In the genomic region with DNA sequence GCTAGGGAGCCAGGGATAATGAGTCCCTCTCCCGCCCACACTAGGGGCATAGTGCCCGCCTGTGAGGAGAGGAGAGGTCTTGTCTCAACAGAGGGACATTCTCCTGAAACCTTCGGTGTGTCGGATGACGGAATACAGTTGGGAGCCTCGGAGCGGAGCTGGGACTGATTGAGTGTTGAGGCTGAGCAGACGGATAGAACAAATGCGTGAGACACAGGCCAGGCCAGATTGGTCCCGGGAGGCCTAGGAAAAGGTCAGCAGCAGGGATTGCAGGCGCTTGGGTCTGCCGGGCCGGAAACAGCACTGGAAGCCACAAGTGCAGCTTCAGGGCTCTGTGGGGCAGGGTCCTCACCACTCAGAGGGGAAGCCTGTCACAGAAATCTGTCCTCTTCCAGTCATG, we compare ENCODE assay signal across 10 mouse cellular contexts.
DNase-seq lines count a peak whose midpoint lies in the region; ATAC-seq lines count a peak whose summit lies in the region.
"Had no signal": no experiment of that assay in that cellular context is flagged by ENCODE, and none has a peak within 500 bp of the region (broad histone marks: within the 10 kb centered on the region; RNA-seq: fewer than 3 reads in every experiment).

No protein-coding gene starts in this region.

- DNase-seq in adrenal gland, postnatal 14 days: peak; percentile 58
- no peak for DNase-seq in adrenal gland, postnatal 4 days (ENCODE audit: low spot score in 2 of 2)
- no peak for DNase-seq in kidney, adult 18-20 months
- no peak for DNase-seq in spleen, postnatal 4 days (ENCODE audit: low spot score in 2 of 2)
- DNase-seq in cerebellum, adult 11-12 months: no peak
- DNase-seq: cerebellum, adult 11 months had no signal

- H3K9me3 ChIP-seq in kidney, embryonic 15.5 days (replicated peaks): no peaks in the 10 kb centered on the region
- no peaks in the 10 kb centered on the region for H3K9me3 ChIP-seq in embryonic facial prominence, embryonic 15.5 days (replicated peaks)
- H3K9me3 ChIP-seq in limb, embryonic 13.5 days: no peaks in the 10 kb centered on the region

- 42% methylated on average over 13 of the region's 13 CpGs for WGBS in kidney, embryonic 15.5 days
- 36% methylated on average over 13 of the region's 13 CpGs for WGBS in embryonic facial prominence, embryonic 15.5 days
- 24% methylated on average over 13 of the region's 13 CpGs for WGBS in limb, embryonic 13.5 days

- ATAC-seq in kidney, embryonic 15.5 days (replicated peaks; ENCODE audit: low FRiP score): no peak
- no peak for ATAC-seq in embryonic facial prominence, embryonic 15.5 days (ENCODE audit: insufficient number of reproducible peaks, low FRiP score, low TSS enrichment, low read depth)
- no peak for ATAC-seq in limb, embryonic 13.5 days (ENCODE audit: low FRiP score, low read depth)
- ATAC-seq: inflammation-experienced regulatory T-cells, adult 6 months had no signal

- peak overlapping the region; percentile 7; the same call in 1 of the 2 replicates for H3K27ac ChIP-seq in kidney, embryonic 15.5 days
- H3K27ac ChIP-seq in embryonic facial prominence, embryonic 15.5 days (replicated peaks): peak overlapping the region; percentile 44; the same call in 1 of the 2 replicates
- H3K27ac ChIP-seq in limb, embryonic 13.5 days: peak overlapping the region; percentile 65

- peaks cover 99% of the 10 kb centered on the region for H3K4me1 ChIP-seq in kidney, embryonic 15.5 days
- peaks cover 93% of the 10 kb centered on the region for H3K4me1 ChIP-seq in embryonic facial prominence, embryonic 15.5 days
- peaks cover 98% of the 10 kb centered on the region for H3K4me1 ChIP-seq in limb, embryonic 13.5 days

- H3K4me2 ChIP-seq in kidney, embryonic 15.5 days: no peak overlapping the region
- no peak overlapping the region for H3K4me2 ChIP-seq in embryonic facial prominence, embryonic 15.5 days (replicated peaks)
- peak overlapping the region; percentile 15 for H3K4me2 ChIP-seq in limb, embryonic 13.5 days (replicated peaks)

- H3K4me3 ChIP-seq in kidney, embryonic 15.5 days (replicated peaks): no peak overlapping the region
- H3K4me3 ChIP-seq in embryonic facial prominence, embryonic 15.5 days (replicated peaks): no peak overlapping the region
- H3K4me3 ChIP-seq in limb, embryonic 13.5 days: no peak overlapping the region

- no peaks in the 10 kb centered on the region for H3K36me3 ChIP-seq in kidney, embryonic 15.5 days
- H3K36me3 ChIP-seq in embryonic facial prominence, embryonic 15.5 days: no peaks in the 10 kb centered on the region
- H3K36me3 ChIP-seq in limb, embryonic 13.5 days: 0 out of 2 replicates have a peak, but pooled peaks cover 4% of the 10 kb centered on the region

- no peak overlapping the region; the same call in 1 of the 2 replicates for H3K9ac ChIP-seq in kidney, embryonic 15.5 days
- H3K9ac ChIP-seq in embryonic facial prominence, embryonic 15.5 days: no peak overlapping the region
- peak overlapping the region; percentile 58 for H3K9ac ChIP-seq in limb, embryonic 13.5 days

- no peaks in the 10 kb centered on the region for H3K27me3 ChIP-seq in kidney, embryonic 15.5 days
- no peaks in the 10 kb centered on the region for H3K27me3 ChIP-seq in embryonic facial prominence, embryonic 15.5 days
- H3K27me3 ChIP-seq in limb, embryonic 13.5 days: no peaks in the 10 kb centered on the region

Comparison
In these comparisons a context has a peak if more than half of its experiments do, and no peak if none do; other contexts are left out.
1. H3K27ac ChIP-seq: peak in every context shown above with its lines; median percentile 65 in limb, embryonic 13.5 days; 44 in embryonic facial prominence, embryonic 15.5 days; 7 in kidney, embryonic 15.5 days.